Mouse (Mus musculus) retina, postnatal 1 day (tissue): ENCODE results near the gene Srcap.
A peak's percentile ranks its signal among the peaks of the same experiment; 100 is the strongest.
"Not testable (repeated sequence)": the region's sequence is repeated elsewhere in the genome, so short reads cannot be mapped to it uniquely, and the experiment has no call there.

Experiments used
- DNase-seq: peaks from one replicate; pipeline ENCODE4 v3.0.0-alpha.2; 2012

Gene Srcap

GRCm38 (mm10) chr7:127511808-127512230, at the start of gene Srcap:
TSS of gene Srcap (plus strand) at chr7:127511983.
- DNase-seq, result peak; percentile 99

GRCm38 (mm10) chr7:127465191-127465590, 46.6 kb upstream of the Srcap start:
- no peak for DNase-seq

- not testable (repeated sequence) for DNase-seq
Measured at GRCm38 (mm10) chr7:127465670-127466069, 46.1 kb upstream of the Srcap start.

- no peak for DNase-seq
Measured at GRCm38 (mm10) chr7:127466606-127467005, 45.2 kb upstream of the Srcap start.

- no peak for DNase-seq
Measured at GRCm38 (mm10) chr7:127470011-127470715, 41.6 kb upstream of the Srcap start.

GRCm38 (mm10) chr7:127470743-127471645, 40.8 kb upstream of the Srcap start:
- DNase-seq, result peak; percentile 98

GRCm38 (mm10) chr7:127471646-127472010, 40.2 kb upstream of the Srcap start:
- DNase-seq, result no peak

GRCm38 (mm10) chr7:127472060-127472459, 39.7 kb upstream of the Srcap start:
- peak; percentile 33 for DNase-seq

- peak; percentile 40 for DNase-seq
Measured at GRCm38 (mm10) chr7:127473705-127474104, 38.1 kb upstream of the Srcap start.

GRCm38 (mm10) chr7:127474378-127475070, 37.3 kb upstream of the Srcap start:
- DNase-seq, result peak; percentile 47

GRCm38 (mm10) chr7:127475186-127475740, 36.5 kb upstream of the Srcap start:
- DNase-seq, result no peak

GRCm38 (mm10) chr7:127476336-127476735, 35.4 kb upstream of the Srcap start:
- no peak for DNase-seq

- no peak for DNase-seq
Measured at GRCm38 (mm10) chr7:127476855-127477254, 34.9 kb upstream of the Srcap start.

GRCm38 (mm10) chr7:127477687-127478634, 33.8 kb upstream of the Srcap start:
- DNase-seq, result peak; percentile 100

- peak; percentile 99 for DNase-seq
Measured at GRCm38 (mm10) chr7:127478635-127479317, 33.0 kb upstream of the Srcap start, which contains the start of gene Fbrs. TSS of gene Fbrs (plus strand) at chr7:127479199.

GRCm38 (mm10) chr7:127479318-127480225, 32.2 kb upstream of the Srcap start:
- DNase-seq, result peak; percentile 19

GRCm38 (mm10) chr7:127480321-127480720, 31.5 kb upstream of the Srcap start:
- no peak for DNase-seq

- no peak for DNase-seq
Measured at GRCm38 (mm10) chr7:127485416-127485815, 26.4 kb upstream of the Srcap start.

- not testable (repeated sequence) for DNase-seq
Measured at GRCm38 (mm10) chr7:127488364-127488763, 23.4 kb upstream of the Srcap start.

GRCm38 (mm10) chr7:127489982-127490381, 21.8 kb upstream of the Srcap start:
- DNase-seq, result no peak
